Mouse (Mus musculus): ENCODE measurements around the gene Ager.

Ager gene

GRCm38 (mm10) chr17:34585877-34586771 is 11.5 kb upstream of the Ager start:
- no peak for DNase-seq

- peak; percentile 81 for DNase-seq
Measured at GRCm38 (mm10) chr17:34586796-34587422, 10.8 kb upstream of the Ager start.

- DNase-seq = peak; percentile 97
Measured at GRCm38 (mm10) chr17:34587423-34587811, 10.2 kb upstream of the Ager start.

GRCm38 (mm10) chr17:34587814-34588213 is 9.8 kb upstream of the Ager start:
- no peak for DNase-seq

GRCm38 (mm10) chr17:34588767-34589166 is 8.9 kb upstream of the Ager start:
- peak; percentile 20 for DNase-seq

- no peak for DNase-seq
Measured at GRCm38 (mm10) chr17:34589206-34589605, 8.5 kb upstream of the Ager start.

- DNase-seq = peak; percentile 51
Measured at GRCm38 (mm10) chr17:34589681-34590101, 8.0 kb upstream of the Ager start, which contains the start of gene Gpsm3. Gene Gpsm3, plus strand, starts transcription at chr17:34589806.

GRCm38 (mm10) chr17:34590154-34590987 is 7.3 kb upstream of the Ager start:
- DNase-seq = peak; percentile 26

- DNase-seq = peak; percentile 36
Measured at GRCm38 (mm10) chr17:34591029-34591993, 6.4 kb upstream of the Ager start, which contains the start of gene Pbx2. Gene Pbx2, plus strand, starts transcription at chr17:34591266.

GRCm38 (mm10) chr17:34591994-34592375 is 5.7 kb upstream of the Ager start:
- DNase-seq = peak; percentile 70

- DNase-seq = peak; percentile 49
Measured at GRCm38 (mm10) chr17:34592581-34593549, 4.8 kb upstream of the Ager start.

GRCm38 (mm10) chr17:34593752-34594525 is 3.7 kb upstream of the Ager start:
- peak; percentile 15 for DNase-seq

- no peak for DNase-seq
Measured at GRCm38 (mm10) chr17:34596098-34596497, 1.6 kb upstream of the Ager start.

GRCm38 (mm10) chr17:34599891-34600290 is 2.2 kb downstream of the Ager start:
- DNase-seq = peak; percentile 8

GRCm38 (mm10) chr17:34601796-34602195 is 4.1 kb downstream of the Ager start:
- DNase-seq = peak; percentile 20

- peak; percentile 100 for DNase-seq
Measured at GRCm38 (mm10) chr17:34603375-34604060, 5.9 kb downstream of the Ager start, which contains the start of gene Rnf5. Gene Rnf5, minus strand, starts transcription at chr17:34603690.

- peak; percentile 100 for DNase-seq
Measured at GRCm38 (mm10) chr17:34604061-34604508, 6.4 kb downstream of the Ager start, which contains the start of gene Agpat1. Gene Agpat1, plus strand, starts transcription at chr17:34604262.

GRCm38 (mm10) chr17:34604511-34605237 is 7.0 kb downstream of the Ager start:
- peak; percentile 91 for DNase-seq

Data from kidney, adult 11 months (tissue).